Mouse (Mus musculus) embryonic facial prominence, embryonic 15.5 days (tissue): Measurements from ENCODE around the gene Gm45713. TPM values are rescaled to one million over a fixed set of nuclear protein-coding genes. Genes with fewer than 3 reads are reported as not detected.
"Not testable (repeated sequence)": the region's sequence is repeated elsewhere in the genome, so short reads cannot be mapped to it uniquely, and the experiment has no call there.

Experiments
- ATAC-seq: fragments of 200-750 bp; cut with Nextera tagmentation; 2 replicates; pipeline ENCODE4 v1.8.0; 2017; ENCODE audit warnings: low read depth, moderate TSS enrichment; ENCODE audit not compliant: insufficient number of reproducible peaks, low FRiP score, low TSS enrichment
- H3K27ac ChIP-seq: fragments of 300-500 bp; sonication (generic); replicated peaks from 2 replicates; pipeline ENCODE4 v1.5.1; 2015; ENCODE audit warnings: mild to moderate bottlenecking, inconsistent platforms
- H3K27me3 ChIP-seq: fragments of 300-500 bp; sonication (generic); 2 replicates; pipeline ENCODE4 v1.6.1; 2015; ENCODE audit warnings: inconsistent platforms
- H3K36me3 ChIP-seq: fragments of 300-500 bp; sonication (generic); 2 replicates; pipeline ENCODE4 v1.6.1; 2015; ENCODE audit warnings: mild to moderate bottlenecking, inconsistent platforms
- H3K4me1 ChIP-seq: fragments of 300-500 bp; sonication (generic); 2 replicates; pipeline ENCODE4 v1.6.1; 2015; ENCODE audit warnings: inconsistent platforms
- H3K4me2 ChIP-seq: fragments of 300-500 bp; sonication (generic); replicated peaks from 2 replicates; pipeline ENCODE4 v1.6.1; 2015; ENCODE audit warnings: mild to moderate bottlenecking, inconsistent platforms
- H3K4me3 ChIP-seq: fragments of 300-500 bp; sonication (generic); replicated peaks from 2 replicates; pipeline ENCODE4 v1.5.1; 2015; ENCODE audit warnings: mild to moderate bottlenecking, inconsistent platforms
- H3K9ac ChIP-seq: fragments of 300-500 bp; sonication (generic); 2 replicates; pipeline ENCODE4 v1.6.1; 2015; ENCODE audit warnings: inconsistent platforms
- H3K9me3 ChIP-seq: fragments of 300-500 bp; sonication (generic); replicated peaks from 2 replicates; pipeline ENCODE4 v1.6.1; 2016; ENCODE audit warnings: inconsistent platforms
- WGBS: fragments of 180-500 bp; shearing (Covaris S2); methylation state at CpG from one replicate; pipeline ENCODE4 v1.1.7; 2015; 5-methylcytosine and 5-hydroxymethylcytosine counted together
- polyA plus RNA-seq: library from polyadenylated mRNA; unstranded; fragments of >200 nt; fragmentation: Nextera tagmentation; extraction: Ambion mirVana; gene quantifications from 2 replicates; pipeline ENCODE4 v1.2.1, GENCODE M21; 2015

The Gm45713 gene
- polyA plus RNA-seq, 1 experiment from 2014 or later, result 0.12 TPM

DNA sequence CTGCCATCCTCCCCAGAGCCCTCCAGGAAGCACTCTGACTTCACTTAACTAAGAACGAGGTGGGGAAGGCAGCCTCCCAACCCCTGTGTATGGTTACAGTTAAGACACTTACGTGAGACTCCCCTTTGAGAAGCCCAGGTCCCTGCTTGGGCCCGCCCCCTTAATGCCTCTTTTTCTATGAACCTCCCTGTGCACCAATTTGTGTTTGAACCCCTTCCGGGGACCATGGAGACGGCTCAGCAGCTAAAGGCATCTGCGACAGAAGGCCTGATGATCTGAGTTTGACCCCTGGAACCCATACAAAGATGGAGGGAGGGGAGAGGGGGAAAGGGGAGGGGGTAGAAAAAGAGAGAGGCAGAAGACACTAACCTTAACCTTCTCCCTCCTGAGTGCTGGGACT, 29.6 kb downstream of the Gm45713 start:
- no peak overlapping the region for H3K9ac ChIP-seq
- 43% methylated on average over 6 of the region's 6 CpGs for WGBS
- peaks cover 26% of the 10 kb centered on the region for H3K4me1 ChIP-seq
- ATAC-seq, result no peak
- H3K9me3 ChIP-seq, result no peaks in the 10 kb centered on the region
- no peak overlapping the region for H3K4me3 ChIP-seq
- H3K36me3 ChIP-seq, result peaks cover 4% of the 10 kb centered on the region; the same call in 1 of the 2 replicates
- H3K27ac ChIP-seq, result no peak overlapping the region
- no peak overlapping the region for H3K4me2 ChIP-seq
- no peaks in the 10 kb centered on the region for H3K27me3 ChIP-seq

DNA sequence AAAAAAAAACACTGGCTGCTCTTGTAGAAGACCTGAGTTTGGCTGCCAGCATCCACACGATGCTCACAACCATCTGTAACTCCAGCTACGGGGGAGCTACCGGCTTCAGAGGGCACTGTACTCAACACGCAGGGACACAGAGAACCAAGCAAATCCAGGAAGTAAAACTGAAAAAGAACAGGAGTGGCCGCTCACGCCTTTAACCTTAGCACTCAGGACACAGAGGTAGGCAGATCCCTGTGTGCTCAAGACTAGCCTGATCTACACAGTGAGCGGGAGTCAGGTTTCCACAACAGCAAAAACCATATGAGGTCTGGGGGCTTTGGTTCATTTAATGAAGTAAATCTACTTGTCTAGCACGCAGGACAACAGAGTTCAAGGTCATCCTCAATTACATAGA, 30.5 kb downstream of the Gm45713 start:
- H3K9me3 ChIP-seq, result no peaks in the 10 kb centered on the region
- no peak for ATAC-seq
- no peak overlapping the region for H3K4me3 ChIP-seq
- H3K4me2 ChIP-seq, result no peak overlapping the region
- H3K4me1 ChIP-seq, result peaks cover 26% of the 10 kb centered on the region
- no peak overlapping the region for H3K27ac ChIP-seq
- H3K36me3 ChIP-seq, result peaks cover 6% of the 10 kb centered on the region; the same call in 1 of the 2 replicates
- WGBS, result 67% methylated on average over 8 of the region's 8 CpGs
- H3K27me3 ChIP-seq, result no peaks in the 10 kb centered on the region
- H3K9ac ChIP-seq, result no peak overlapping the region

DNA sequence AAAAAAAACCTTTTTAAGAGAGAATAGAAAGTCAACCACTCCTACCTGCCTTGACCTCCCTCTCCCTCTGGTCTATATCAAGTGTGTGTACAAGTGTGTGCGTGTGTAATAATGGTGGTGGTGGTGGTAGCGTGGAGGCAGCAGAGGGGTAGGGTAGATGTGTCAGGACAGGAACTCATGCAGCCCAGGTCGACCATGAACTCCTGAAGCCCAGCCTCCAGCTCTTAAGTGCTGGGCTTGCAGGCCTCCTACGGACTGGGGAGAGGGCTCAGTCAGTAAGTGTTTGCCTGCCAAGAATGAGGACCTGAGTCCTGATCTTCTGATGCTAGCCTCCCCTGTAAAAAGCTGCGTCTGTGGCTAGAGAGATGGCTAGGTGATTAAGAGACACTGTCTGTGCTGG, 31.1 kb downstream of the Gm45713 start:
- Histone ChIP-seq H3K27ac (no peak overlapping the region), H3K9me3 (no peaks in the 10 kb centered on the region), H3K36me3 (peaks cover 6% of the 10 kb centered on the region; the same call in 1 of the 2 replicates), H3K9ac (no peak overlapping the region), H3K4me3 (no peak overlapping the region), H3K4me2 (no peak overlapping the region), H3K27me3 (no peaks in the 10 kb centered on the region), H3K4me1 (peaks cover 26% of the 10 kb centered on the region)
- 77% methylated on average over 5 of the region's 5 CpGs for WGBS
- ATAC-seq, result no peak

DNA sequence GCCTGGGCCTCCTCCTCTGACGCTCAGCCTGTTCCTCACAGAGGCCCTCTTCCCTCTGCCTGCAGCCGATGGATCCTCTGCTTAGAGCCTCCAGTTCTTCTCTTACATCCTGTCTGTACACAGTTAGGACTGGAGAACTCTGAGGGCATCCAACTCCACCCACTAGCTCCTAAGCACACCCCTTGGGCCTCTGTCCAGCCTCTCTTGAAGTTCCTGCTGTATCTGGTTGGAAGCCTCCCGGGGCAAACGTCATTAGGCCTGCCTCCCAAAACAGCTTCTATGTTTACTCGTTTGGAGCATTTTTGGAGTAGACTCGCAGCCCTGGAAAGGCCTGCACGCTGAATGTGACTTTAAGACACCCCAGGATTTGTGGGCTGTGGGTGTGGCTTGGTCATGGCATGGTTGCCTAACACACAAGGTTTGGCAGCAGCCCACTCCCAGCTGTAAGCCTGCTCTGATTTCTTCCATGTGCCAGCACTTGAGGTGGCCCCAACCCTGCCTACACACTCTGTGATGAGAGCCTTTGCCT, 32.3 kb downstream of the Gm45713 start, which contains the start of gene Fcgrt:
Gene Fcgrt, minus strand, starts transcription at position 200 of the 529 bp plus-strand sequence.
- Histone ChIP-seq H3K9ac (peak within 1 kb of the TSS; percentile 60), H3K4me3 (peak within 1 kb of the TSS; percentile 45), H3K27ac (peak within 1 kb of the TSS; percentile 96), H3K4me1 (peaks cover 26% of the 10 kb centered on the region), H3K36me3 (peaks cover 6% of the 10 kb centered on the region; the same call in 1 of the 2 replicates), H3K9me3 (no peaks in the 10 kb centered on the region), H3K27me3 (no peaks in the 10 kb centered on the region), H3K4me2 (peak within 1 kb of the TSS; percentile 64)
- 23% methylated on average over 7 of the region's 7 CpGs for WGBS
- ATAC-seq, result peak; percentile 98

DNA sequence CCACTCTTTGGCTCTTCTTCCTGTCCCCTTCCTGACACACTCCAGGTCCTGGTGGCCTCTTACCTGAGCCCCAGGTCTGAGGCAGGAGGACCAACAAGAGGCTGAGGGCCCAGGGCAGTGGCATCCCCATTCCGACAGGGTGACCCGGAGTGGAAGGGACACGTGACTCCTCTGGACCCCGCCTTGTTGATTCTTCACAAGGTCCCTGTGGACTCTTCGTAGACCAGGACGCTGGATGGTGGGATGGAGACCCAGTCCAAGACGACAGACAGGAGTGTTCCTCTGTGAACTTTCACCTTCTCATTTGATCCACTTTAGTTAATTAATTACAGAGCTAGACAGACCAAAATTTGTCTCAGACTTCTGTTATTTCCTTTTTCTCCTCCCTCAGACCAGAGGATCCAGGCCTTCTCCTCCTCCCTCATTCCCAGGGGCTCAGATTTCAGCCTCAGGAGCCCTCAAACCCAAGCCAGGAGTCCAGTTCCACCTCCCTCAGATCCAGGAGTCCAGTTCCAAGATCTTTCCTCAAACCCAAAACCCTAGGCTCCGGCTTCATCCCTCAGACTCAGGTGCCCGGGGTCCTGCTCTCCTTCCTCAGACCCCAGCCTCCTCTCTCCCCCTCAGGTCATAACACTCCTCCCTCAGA, 33.0 kb downstream of the Gm45713 start:
- Histone ChIP-seq H3K9ac (peak overlapping the region; percentile 60), H3K27ac (peak overlapping the region; percentile 96), H3K4me2 (peak overlapping the region; percentile 64), H3K36me3 (peaks cover 6% of the 10 kb centered on the region; the same call in 1 of the 2 replicates), H3K4me1 (peaks cover 26% of the 10 kb centered on the region), H3K9me3 (no peaks in the 10 kb centered on the region), H3K27me3 (no peaks in the 10 kb centered on the region), H3K4me3 (peak overlapping the region; percentile 45)
- 41% methylated on average over 9 of the region's 9 CpGs for WGBS
- no peak for ATAC-seq

DNA sequence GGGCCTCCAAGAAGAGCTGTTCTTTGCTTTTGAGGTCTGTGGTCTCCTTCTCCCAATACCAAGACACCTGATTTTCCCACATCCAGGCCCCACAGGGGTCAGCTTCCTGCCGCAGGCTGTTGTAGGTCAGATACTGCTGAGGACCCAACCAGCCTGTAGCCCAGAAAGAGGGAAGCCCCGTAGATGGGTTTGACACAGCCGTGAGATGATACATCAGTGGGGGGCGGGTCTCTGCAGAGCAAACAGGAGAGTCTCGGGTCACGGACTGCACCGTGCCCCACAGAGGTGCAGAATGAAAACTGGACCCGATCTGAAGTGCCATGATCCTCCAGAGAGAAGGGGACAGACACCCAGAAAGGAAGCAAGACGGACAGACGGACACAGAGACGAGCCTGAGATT, 33.6 kb downstream of the Gm45713 start:
- WGBS, result 81% methylated on average over 11 of the region's 11 CpGs
- H3K9ac ChIP-seq, result no peak overlapping the region
- no peak for ATAC-seq
- H3K4me1 ChIP-seq, result peaks cover 26% of the 10 kb centered on the region
- no peaks in the 10 kb centered on the region for H3K9me3 ChIP-seq
- H3K27me3 ChIP-seq, result no peaks in the 10 kb centered on the region
- H3K4me2 ChIP-seq, result peak overlapping the region; percentile 64
- H3K36me3 ChIP-seq, result peaks cover 9% of the 10 kb centered on the region; the same call in 1 of the 2 replicates
- peak overlapping the region; percentile 45 for H3K4me3 ChIP-seq
- H3K27ac ChIP-seq, result peak overlapping the region; percentile 96; the same call in 1 of the 2 replicates

DNA sequence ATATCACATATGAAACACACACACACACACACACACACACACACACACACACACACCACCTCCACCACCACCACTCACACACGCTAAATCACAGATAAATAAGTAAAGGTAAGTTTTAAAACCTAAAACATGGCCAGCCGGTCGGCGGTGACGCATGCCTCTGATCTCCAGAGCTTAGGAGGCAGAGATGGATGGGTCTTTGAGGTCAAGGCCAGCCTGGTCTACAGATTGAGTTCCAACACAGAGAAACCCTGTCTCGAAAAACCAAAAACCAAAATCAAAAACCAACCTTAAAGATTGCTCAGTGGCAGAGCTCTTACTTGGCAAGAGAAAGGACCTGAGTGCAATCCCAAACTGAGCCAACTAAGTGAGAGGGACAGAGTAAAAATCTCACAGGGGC, 36.0 kb downstream of the Gm45713 start:
- H3K9me3 ChIP-seq, result no peaks in the 10 kb centered on the region
- peaks cover 26% of the 10 kb centered on the region for H3K4me1 ChIP-seq
- H3K27ac ChIP-seq, result no peak overlapping the region
- WGBS, result 95% methylated on average over 6 of the region's 6 CpGs
- no peak overlapping the region for H3K4me3 ChIP-seq
- no peak overlapping the region for H3K9ac ChIP-seq
- no peaks in the 10 kb centered on the region for H3K27me3 ChIP-seq
- H3K36me3 ChIP-seq, result peaks cover 18% of the 10 kb centered on the region; the same call in 1 of the 2 replicates
- no peak overlapping the region for H3K4me2 ChIP-seq
- no peak for ATAC-seq

DNA sequence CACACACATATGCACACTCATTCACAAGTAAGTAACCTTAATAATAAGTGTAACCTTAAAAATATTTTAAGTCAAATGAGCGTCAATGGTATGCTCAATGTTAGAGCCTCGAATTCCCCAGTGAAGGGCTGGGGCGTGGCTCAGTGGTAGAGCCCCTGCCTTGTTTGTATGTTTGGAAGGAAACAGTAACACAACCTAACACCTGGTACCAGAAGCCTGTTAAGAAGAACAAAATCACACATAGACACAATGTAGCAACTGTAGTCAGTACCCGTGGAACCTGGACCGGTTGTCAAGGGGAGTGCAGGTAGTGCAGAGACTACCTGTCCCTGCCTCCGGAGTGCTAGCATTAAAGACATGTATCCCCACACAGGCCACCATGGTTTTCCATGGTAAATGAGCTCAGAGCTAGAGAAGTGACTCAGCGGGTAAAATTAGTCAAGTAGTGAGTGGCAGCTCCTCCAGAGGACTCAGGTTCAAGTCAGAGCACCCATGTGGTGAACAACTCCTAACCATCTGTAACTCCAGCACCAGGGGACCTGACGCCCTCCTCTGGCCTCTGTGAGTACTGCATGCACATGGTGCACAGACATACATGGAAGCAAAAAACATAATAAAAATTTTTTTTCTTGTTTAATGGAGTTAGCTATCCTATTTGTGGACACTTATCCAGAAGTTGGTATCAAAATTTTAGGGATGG, 37.3 kb downstream of the Gm45713 start:
- Histone ChIP-seq H3K36me3 (peaks cover 18% of the 10 kb centered on the region; the same call in 1 of the 2 replicates), H3K27me3 (no peaks in the 10 kb centered on the region), H3K4me3 (no peak overlapping the region), H3K4me2 (no peak overlapping the region), H3K9me3 (no peaks in the 10 kb centered on the region), H3K4me1 (peaks cover 23% of the 10 kb centered on the region), H3K9ac (no peak overlapping the region), H3K27ac (no peak overlapping the region)
- 88% methylated on average over 8 of the region's 8 CpGs for WGBS
- no peak for ATAC-seq

DNA sequence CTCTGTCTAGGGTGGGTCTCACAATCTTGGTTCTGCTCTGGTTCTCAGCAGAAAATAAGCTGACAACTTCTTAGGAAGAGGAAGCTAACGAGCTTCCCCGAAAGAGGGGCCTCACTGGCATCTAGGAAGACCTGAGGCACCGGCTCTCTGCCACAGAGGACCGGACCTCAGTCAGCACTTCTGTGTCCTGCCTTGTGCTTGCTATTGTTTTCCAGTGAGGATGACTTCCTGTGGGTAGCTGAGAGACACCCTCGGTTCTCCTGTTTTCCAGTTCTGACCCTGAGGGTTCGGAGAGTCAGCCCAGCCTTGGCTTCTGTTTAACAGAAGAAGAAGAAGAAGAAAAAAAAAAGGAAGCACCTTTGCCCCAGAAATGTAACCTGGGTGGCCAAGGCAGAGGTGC, 38.6 kb downstream of the Gm45713 start:
- no peaks in the 10 kb centered on the region for H3K9me3 ChIP-seq
- no peak overlapping the region for H3K4me3 ChIP-seq
- H3K9ac ChIP-seq, result no peak overlapping the region
- no peak overlapping the region for H3K27ac ChIP-seq
- 46% methylated on average over 6 of the region's 6 CpGs for WGBS
- peaks cover 18% of the 10 kb centered on the region; the same call in 1 of the 2 replicates for H3K36me3 ChIP-seq
- H3K27me3 ChIP-seq, result no peaks in the 10 kb centered on the region
- H3K4me2 ChIP-seq, result no peak overlapping the region
- peaks cover 23% of the 10 kb centered on the region for H3K4me1 ChIP-seq
- ATAC-seq, result no peak

DNA sequence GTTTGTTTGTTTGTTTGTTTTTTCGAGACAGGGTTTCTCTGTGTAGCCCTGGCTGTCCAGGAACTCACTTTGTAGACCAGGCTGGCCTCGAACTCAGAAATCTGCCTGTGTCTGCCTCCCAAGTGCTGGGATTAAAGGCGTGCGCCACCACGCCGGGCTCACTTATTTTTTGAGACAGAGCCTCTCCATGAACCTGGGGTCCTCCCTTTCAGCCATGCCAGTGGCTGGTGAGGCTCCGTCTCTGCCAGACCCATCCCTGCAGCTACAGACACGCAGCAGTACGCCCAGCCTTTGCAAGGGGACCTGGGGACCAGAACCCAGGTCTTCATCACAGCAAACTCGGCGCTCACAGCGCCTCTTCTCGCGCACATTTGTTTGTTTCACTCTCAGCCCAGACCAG, 40.1 kb downstream of the Gm45713 start:
- not testable (repeated sequence) for H3K27ac ChIP-seq, H3K9me3 ChIP-seq, H3K4me3 ChIP-seq, H3K9ac ChIP-seq, ATAC-seq, H3K4me2 ChIP-seq, H3K27me3 ChIP-seq
- 90% methylated on average over 14 of the region's 14 CpGs for WGBS
- Histone ChIP-seq H3K36me3 (peaks cover 12% of the 10 kb centered on the region; the same call in 1 of the 2 replicates), H3K4me1 (peaks cover 13% of the 10 kb centered on the region)

DNA sequence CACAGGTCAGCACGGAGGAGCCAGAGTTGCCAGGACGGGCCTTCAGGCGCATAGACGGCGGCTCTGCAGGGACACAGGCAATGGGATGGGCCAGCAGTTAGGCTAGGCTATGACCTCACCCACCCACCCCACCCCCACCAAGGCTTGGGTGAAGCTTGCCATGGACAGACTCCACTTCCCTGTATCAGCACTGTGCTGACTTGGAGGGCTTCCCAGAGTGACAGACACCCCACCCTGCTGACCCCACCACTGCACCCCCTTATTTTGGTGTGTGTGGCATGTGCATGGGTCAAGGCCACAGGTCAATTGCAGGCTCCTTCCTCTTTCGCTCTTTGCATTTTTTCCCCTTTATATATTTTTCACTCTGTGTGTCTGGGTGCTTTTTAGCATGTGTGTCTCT, 40.7 kb downstream of the Gm45713 start:
- no peak overlapping the region for H3K4me3 ChIP-seq
- H3K9ac ChIP-seq, result no peak overlapping the region
- H3K9me3 ChIP-seq, result no peaks in the 10 kb centered on the region
- H3K36me3 ChIP-seq, result peaks cover 12% of the 10 kb centered on the region; the same call in 1 of the 2 replicates
- no peak for ATAC-seq
- 0 out of 2 replicates have a peak overlapping the region, but pooled peaks have one; percentile 11 for H3K27ac ChIP-seq
- H3K4me2 ChIP-seq, result no peak overlapping the region
- peaks cover 16% of the 10 kb centered on the region for H3K4me1 ChIP-seq
- 76% methylated on average over 6 of the region's 6 CpGs for WGBS
- H3K27me3 ChIP-seq, result no peaks in the 10 kb centered on the region
